Mouse (Mus musculus) spleen, postnatal 4 days (tissue): ENCODE results near the gene Slc35g2.

ENCODE experiments used
- DNase-seq, 2 experiments: peaks; one replicate each; pipeline ENCODE4 v3.0.0; 2022; ENCODE audit warnings: low spot score in 2 of 2

Gene Slc35g2

GRCm38 (mm10) chr9:100558991-100559390 lies 11.9 kb downstream of the Slc35g2 start:
- DNase-seq, result no peak

GRCm38 (mm10) chr9:100558023-100558573 lies 12.8 kb downstream of the Slc35g2 start:
- no peak for DNase-seq

GRCm38 (mm10) chr9:100555686-100556085 lies 15.2 kb downstream of the Slc35g2 start:
- no peak for DNase-seq

GRCm38 (mm10) chr9:100548313-100548712 lies 22.6 kb downstream of the Slc35g2 start:
- DNase-seq, result peak; percentile 34 to 71

GRCm38 (mm10) chr9:100546594-100546910 lies 24.3 kb downstream of the Slc35g2 start:
- DNase-seq, result no peak

GRCm38 (mm10) chr9:100545715-100546593 lies 24.9 kb downstream of the Slc35g2 start, which contains the start of gene Nck1:
Gene Nck1 (minus strand): TSS chr9:100546134.
- DNase-seq, result peak; percentile 99

GRCm38 (mm10) chr9:100544948-100545714 lies 25.8 kb downstream of the Slc35g2 start:
- DNase-seq, result no peak

GRCm38 (mm10) chr9:100535618-100536262 lies 35.1 kb downstream of the Slc35g2 start:
- DNase-seq, result no peak

GRCm38 (mm10) chr9:100534686-100535085 lies 36.2 kb downstream of the Slc35g2 start:
- no peak for DNase-seq

- DNase-seq, result no peak
Measured at GRCm38 (mm10) chr9:100532847-100533505, 37.9 kb downstream of the Slc35g2 start.

- DNase-seq, result no peak
Measured at GRCm38 (mm10) chr9:100531296-100531695, 39.6 kb downstream of the Slc35g2 start.

GRCm38 (mm10) chr9:100525225-100525624 lies 45.7 kb downstream of the Slc35g2 start:
- DNase-seq, result no peak

GRCm38 (mm10) chr9:100522029-100522428 lies 48.9 kb downstream of the Slc35g2 start:
- DNase-seq, result no peak

GRCm38 (mm10) chr9:100520586-100520985 lies 50.3 kb downstream of the Slc35g2 start:
- DNase-seq, result peak; percentile 27 to 64

- DNase-seq, result no peak
Measured at GRCm38 (mm10) chr9:100520012-100520411, 50.9 kb downstream of the Slc35g2 start.

- DNase-seq, result no peak
Measured at GRCm38 (mm10) chr9:100507581-100507980, 63.3 kb downstream of the Slc35g2 start.

- DNase-seq, result no peak
Measured at GRCm38 (mm10) chr9:100506652-100507051, 64.2 kb downstream of the Slc35g2 start.

GRCm38 (mm10) chr9:100505498-100505897 lies 65.4 kb downstream of the Slc35g2 start:
- no peak for DNase-seq
